Mouse (Mus musculus): ENCODE measurements around the gene Il15. TPM values are rescaled to one million over a fixed set of nuclear protein-coding genes. Genes with fewer than 3 reads are reported as not detected.

The Il15 gene
- total RNA-seq, 2 experiments from 2014 or later: 2.1 to 2.5 TPM

GRCm38 (mm10) chr8:82372846-82373245 lies 30.2 kb downstream of the Il15 start:
- intact Hi-C loops (cut with DNase I; ENCODE audit: low total_unique reads): no loop called here
- no peak for DNase-seq

- no peak for DNase-seq
- intact Hi-C loops (cut with DNase I; ENCODE audit: low total_unique reads): no loop called here
Observed at GRCm38 (mm10) chr8:82370657-82371056, 32.4 kb downstream of the Il15 start.

DNA sequence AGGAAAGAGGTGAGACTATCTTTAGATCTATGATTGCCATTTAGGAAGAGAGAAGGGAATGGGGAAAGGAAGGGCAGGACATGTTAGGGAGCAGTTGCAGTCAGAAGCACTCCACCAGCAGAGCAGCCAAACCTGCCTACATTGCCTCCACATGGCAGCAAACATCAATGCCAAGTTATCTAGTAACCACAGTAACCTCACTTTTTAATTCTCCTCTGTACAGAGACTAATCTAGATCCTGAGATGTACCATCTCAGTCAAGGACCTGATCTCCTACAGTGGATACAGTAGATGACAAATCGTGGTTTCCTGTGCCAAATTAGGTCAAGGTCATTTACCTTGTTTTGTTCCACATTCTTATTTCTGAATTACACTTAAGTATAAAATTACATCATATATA lies 42.0 kb downstream of the Il15 start:
- intact Hi-C loops (cut with DNase I; ENCODE audit: low total_unique reads): no loop called here
- DNase-seq: no peak

GRCm38 (mm10) chr8:82356091-82356490 lies 46.9 kb downstream of the Il15 start:
- intact Hi-C loops (cut with DNase I; ENCODE audit: low total_unique reads): loop anchor here (10.0 kb wide), 2 partner anchors 329 to 389 kb away; no protein-coding TSS in a partner anchor
- DNase-seq: no peak

GRCm38 (mm10) chr8:82351268-82351943 lies 51.6 kb downstream of the Il15 start:
- intact Hi-C loops (cut with DNase I; ENCODE audit: low total_unique reads): loop anchor here (10.0 kb wide), 2 partner anchors 333 to 393 kb away; no protein-coding TSS in a partner anchor

GRCm38 (mm10) chr8:82349299-82349698 lies 53.7 kb downstream of the Il15 start:
- intact Hi-C loops (cut with DNase I; ENCODE audit: low total_unique reads): no loop called here
- DNase-seq: no peak

More at GRCm38 (mm10) chr8:82351268-82351943, 51.6 kb downstream of the Il15 start:
- DNase-seq: no peak

- DNase-seq: no peak
- intact Hi-C loops (cut with DNase I; ENCODE audit: low total_unique reads): no loop called here
Observed at GRCm38 (mm10) chr8:82346485-82346884, 56.5 kb downstream of the Il15 start.

- no peak for DNase-seq
- intact Hi-C loops (cut with DNase I; ENCODE audit: low total_unique reads): no loop called here
Observed at GRCm38 (mm10) chr8:82331675-82332234, 71.3 kb downstream of the Il15 start.

- no peak for DNase-seq
- intact Hi-C loops (cut with DNase I; ENCODE audit: low total_unique reads): no loop called here
Observed at GRCm38 (mm10) chr8:82327986-82328652, 74.9 kb downstream of the Il15 start.

DNA sequence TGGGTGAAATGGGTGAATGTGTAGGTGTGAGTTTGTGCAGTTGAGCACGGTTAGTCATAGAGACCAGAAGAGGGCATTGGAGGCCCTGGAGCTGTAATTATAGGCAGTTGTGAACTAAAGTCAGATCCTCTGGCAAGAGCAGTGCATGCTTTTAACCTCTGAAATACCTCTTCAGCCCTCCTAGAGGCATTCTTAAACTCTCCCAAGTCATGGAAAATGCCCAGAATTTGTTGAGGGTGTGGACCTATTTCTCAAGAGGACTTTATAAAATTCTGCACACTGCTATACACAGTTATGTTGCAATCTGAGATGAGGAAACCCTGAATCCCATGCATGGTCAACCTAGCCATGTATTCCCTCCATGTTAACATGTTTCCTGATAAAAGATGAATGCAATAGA lies 77.0 kb downstream of the Il15 start:
- no peak for DNase-seq
- intact Hi-C loops (cut with DNase I; ENCODE audit: low total_unique reads): no loop called here

GRCm38 (mm10) chr8:82325586-82325985 lies 77.4 kb downstream of the Il15 start:
- intact Hi-C loops (cut with DNase I; ENCODE audit: low total_unique reads): no loop called here
- DNase-seq: no peak

- DNase-seq: no peak
- intact Hi-C loops (cut with DNase I; ENCODE audit: low total_unique reads): no loop called here
Observed at GRCm38 (mm10) chr8:82317446-82317845, 85.6 kb downstream of the Il15 start.

GRCm38 (mm10) chr8:82306424-82306823 lies 96.6 kb downstream of the Il15 start:
- DNase-seq: no peak
- intact Hi-C loops (cut with DNase I; ENCODE audit: low total_unique reads): no loop called here

GRCm38 (mm10) chr8:82296256-82296655 lies 106.8 kb downstream of the Il15 start:
- intact Hi-C loops (cut with DNase I; ENCODE audit: low total_unique reads): no loop called here
- DNase-seq: no peak

- intact Hi-C loops (cut with DNase I; ENCODE audit: low total_unique reads): no loop called here
- no peak for DNase-seq
Observed at GRCm38 (mm10) chr8:82291659-82292058, 111.4 kb downstream of the Il15 start.

DNA sequence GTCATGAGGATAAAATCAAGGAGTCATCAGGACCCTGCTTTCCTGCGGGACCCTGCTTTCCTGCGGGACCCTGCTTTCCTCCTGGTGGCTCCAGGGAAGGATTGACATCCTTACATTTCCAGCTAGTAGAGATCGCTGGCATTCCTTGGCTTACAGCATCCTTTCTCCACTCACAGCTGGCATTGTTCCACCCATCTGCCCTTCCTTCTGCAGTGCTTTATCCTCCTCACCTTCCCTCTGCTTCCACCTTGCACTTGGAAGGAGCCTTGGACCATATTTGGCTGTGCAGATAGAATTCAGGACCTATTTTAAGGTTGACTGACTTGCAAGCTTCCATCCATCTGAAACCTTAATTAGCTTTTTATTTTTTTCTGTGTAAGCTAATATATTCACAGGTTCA lies 117.2 kb downstream of the Il15 start:
- DNase-seq: no peak
- intact Hi-C loops (cut with DNase I; ENCODE audit: low total_unique reads): no loop called here

DNA sequence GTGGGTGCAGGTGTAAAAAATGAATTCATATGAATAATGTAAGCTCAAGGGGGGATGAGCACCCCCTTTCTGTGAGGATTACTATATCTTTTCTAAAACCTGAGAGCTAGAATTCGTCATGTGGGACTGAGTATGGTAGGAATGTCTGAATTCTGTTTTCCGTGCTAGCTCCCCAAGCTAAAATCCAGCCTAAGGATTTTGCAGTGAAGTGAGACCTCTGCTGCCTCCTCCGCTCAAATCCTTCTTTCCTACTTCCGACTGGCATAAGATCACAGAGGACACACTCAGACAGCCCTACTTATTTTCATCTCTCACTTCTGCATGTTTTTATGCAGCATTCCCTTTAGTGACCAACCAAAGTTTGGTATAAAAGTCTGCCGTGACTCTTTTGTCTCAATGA lies 121.0 kb downstream of the Il15 start:
- no peak for DNase-seq
- intact Hi-C loops (cut with DNase I; ENCODE audit: low total_unique reads): no loop called here

Data from gastrocnemius, postnatal 14 days (tissue).